Mouse (Mus musculus) olfactory bulb, adult 2 months (tissue): ENCODE measurements around the gene 1700025G04Rik. TPM values are rescaled to one million over a fixed set of nuclear protein-coding genes. Genes with fewer than 3 reads are reported as not detected.

Experiments used
- H3K27ac ChIP-seq: fragments of 200-500 bp; 2 replicates; pipeline ENCODE4 v1.5.1; 2012; ENCODE audit warnings: low read depth, low read length; ENCODE audit not compliant: insufficient read depth
- H3K4me1 ChIP-seq: fragments of 200-500 bp; 2 replicates; pipeline ENCODE4 v1.6.1; 2012; ENCODE audit warnings: low read length; ENCODE audit not compliant: control insufficient read depth, insufficient read depth
- H3K4me3 ChIP-seq: fragments of 200-500 bp; 2 replicates; pipeline ENCODE4 v1.5.1; 2012; ENCODE audit warnings: mild to moderate bottlenecking, low read depth, low read length, moderate library complexity; ENCODE audit not compliant: insufficient read depth
- CTCF ChIP-seq: fragments of 200-500 bp; IDR thresholded peaks from 2 replicates; pipeline ENCODE4 v1.5.1; 2012; ENCODE audit warnings: low read depth, mild to moderate bottlenecking, low read length, moderate library complexity; ENCODE audit not compliant: insufficient read depth
- POLR2A ChIP-seq: fragments of 200-500 bp; IDR thresholded peaks from 2 replicates; pipeline ENCODE4 v1.6.1; 2012; ENCODE audit warnings: mild to moderate bottlenecking, low read depth, low read length, moderate library complexity; ENCODE audit not compliant: insufficient read depth
- WGBS: fragments of 180-500 bp; shearing (Covaris S2); methylation state at CpG from one replicate; pipeline ENCODE4 v1.1.7; 2018; 5-methylcytosine and 5-hydroxymethylcytosine counted together
- polyA plus RNA-seq: library from polyadenylated mRNA; stranded (reverse); fragments of >200 nt; gene quantifications from 2 replicates; pipeline ENCODE4 v1.2.4, GENCODE M21; 2012; ENCODE audit warnings: low replicate concordance; ENCODE audit not compliant: missing spikeins, insufficient read depth, insufficient read length

1700025G04Rik gene
- polyA plus RNA-seq, 1 experiment = not detected

DNA sequence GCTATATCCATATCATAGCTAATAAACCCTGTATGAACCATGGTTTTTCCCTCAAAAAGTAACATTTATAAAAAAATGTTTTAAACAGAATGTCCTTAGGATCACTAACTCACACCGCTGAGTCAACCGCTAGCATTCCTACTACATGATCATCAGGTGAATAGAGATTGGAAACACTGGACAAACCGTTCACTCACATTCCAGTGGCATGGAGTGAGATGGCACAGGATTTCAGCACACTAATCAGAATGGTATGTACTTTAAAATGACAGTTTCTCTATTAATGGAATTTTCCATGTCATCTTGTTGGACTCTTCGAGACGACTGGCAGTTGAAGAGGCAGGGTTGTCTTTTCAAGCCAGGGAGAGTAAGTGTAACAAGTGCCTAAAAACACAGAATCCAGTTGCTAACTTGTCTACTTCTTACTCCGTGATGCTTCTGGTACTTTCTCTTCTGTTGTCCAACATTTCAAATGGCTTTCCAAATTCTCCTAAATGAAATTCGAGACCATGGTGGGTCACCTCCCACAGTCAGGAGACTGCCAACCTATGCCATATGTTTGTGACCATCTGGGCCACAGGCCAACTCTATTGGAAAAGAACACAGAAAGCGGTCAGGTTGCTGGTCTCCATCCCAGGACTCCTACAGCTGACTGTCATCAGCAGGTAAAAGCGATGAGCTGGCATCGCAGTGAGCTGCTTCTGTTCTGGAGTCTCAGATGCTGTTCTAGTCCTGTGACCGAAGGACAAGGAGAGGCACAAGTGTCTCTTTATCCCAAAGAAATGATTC lies 26.4 kb downstream of the 1700025G04Rik start:
- H3K27ac ChIP-seq = no peak overlapping the region
- 91% methylated on average over 11 of the region's 11 CpGs for WGBS
- no peak for TF ChIP-seq CTCF
- TF ChIP-seq POLR2A = no peak

GRCm38 (mm10) chr1:152061745-152062144 lies 28.2 kb downstream of the 1700025G04Rik start:
- H3K4me1 ChIP-seq = peaks cover 8% of the 10 kb centered on the region
- no peak overlapping the region for H3K27ac ChIP-seq
- TF ChIP-seq CTCF = no peak
- no peak for TF ChIP-seq POLR2A
- 95% methylated on average over 12 of the region's 12 CpGs for WGBS
- H3K4me3 ChIP-seq = no peak overlapping the region

More for the DNA sequence above, 26.4 kb downstream of the 1700025G04Rik start:
- peaks cover 8% of the 10 kb centered on the region for H3K4me1 ChIP-seq
- no peak overlapping the region for H3K4me3 ChIP-seq

- 92% methylated on average over 3 of the region's 3 CpGs for WGBS
- TF ChIP-seq POLR2A (no peak), CTCF (no peak)
- Histone ChIP-seq H3K27ac (no peak overlapping the region), H3K4me3 (no peak overlapping the region), H3K4me1 (peaks cover 8% of the 10 kb centered on the region)
Measured at GRCm38 (mm10) chr1:152060265-152060664, 29.7 kb downstream of the 1700025G04Rik start.

GRCm38 (mm10) chr1:152058776-152059175 lies 31.1 kb downstream of the 1700025G04Rik start:
- no peak for TF ChIP-seq CTCF
- no peak for TF ChIP-seq POLR2A
- no peak overlapping the region for H3K4me3 ChIP-seq
- peaks cover 8% of the 10 kb centered on the region for H3K4me1 ChIP-seq
- no peak overlapping the region for H3K27ac ChIP-seq
- 92% methylated on average over 3 of the region's 3 CpGs for WGBS

DNA sequence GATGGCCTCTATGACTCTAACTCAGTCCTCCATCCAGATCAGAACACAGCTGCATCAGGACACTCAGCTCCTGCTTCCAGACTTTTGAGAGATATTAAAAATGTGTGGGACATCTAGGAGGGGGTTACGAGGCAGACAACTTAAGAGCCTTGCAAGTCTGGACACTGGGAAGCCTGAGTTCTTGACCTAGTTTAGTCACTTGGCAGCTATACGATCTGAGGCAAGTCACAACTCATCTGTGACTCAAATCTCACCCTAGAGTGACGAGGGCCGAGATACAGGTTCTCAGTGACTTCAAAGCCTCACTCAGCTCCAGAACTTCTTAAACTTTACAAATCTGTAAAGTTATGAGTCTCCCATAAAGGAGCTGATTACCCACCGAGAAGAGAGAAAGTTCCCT lies 36.8 kb downstream of the 1700025G04Rik start:
- TF ChIP-seq CTCF = no peak
- no peak for TF ChIP-seq POLR2A
- 83% methylated on average over 5 of the region's 5 CpGs for WGBS
- H3K27ac ChIP-seq = no peak overlapping the region
- peaks cover 17% of the 10 kb centered on the region for H3K4me1 ChIP-seq
- no peak overlapping the region for H3K4me3 ChIP-seq

GRCm38 (mm10) chr1:152051858-152052257 lies 38.1 kb downstream of the 1700025G04Rik start:
- peaks cover 17% of the 10 kb centered on the region for H3K4me1 ChIP-seq
- no peak overlapping the region for H3K27ac ChIP-seq
- H3K4me3 ChIP-seq = no peak overlapping the region
- no peak for TF ChIP-seq POLR2A
- no peak for TF ChIP-seq CTCF
- 77% methylated on average over 9 of the region's 9 CpGs for WGBS

DNA sequence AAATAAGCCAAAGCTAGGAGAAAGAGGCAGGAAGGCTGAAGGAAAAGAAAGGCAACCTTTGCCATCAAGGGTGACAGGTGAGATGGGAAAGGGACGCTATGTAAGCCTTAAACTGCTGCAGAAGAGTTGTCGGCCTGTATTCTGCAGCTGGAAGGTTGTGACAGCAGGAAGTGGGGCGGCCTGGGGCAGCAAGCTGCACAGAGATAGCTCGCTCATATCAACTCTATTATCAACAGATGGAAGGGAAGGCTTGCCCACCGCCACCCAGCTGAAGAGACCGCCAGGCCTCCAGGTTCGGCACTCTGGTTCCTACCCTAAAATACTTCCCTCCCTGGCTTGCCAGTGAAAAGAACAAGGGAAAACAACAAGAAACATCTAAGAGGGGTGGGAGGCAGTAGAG lies 39.9 kb downstream of the 1700025G04Rik start:
- WGBS = 85% methylated on average over 7 of the region's 7 CpGs
- no peak overlapping the region for H3K27ac ChIP-seq
- TF ChIP-seq POLR2A (no peak), CTCF (no peak)
- H3K4me1 ChIP-seq = peaks cover 17% of the 10 kb centered on the region
- H3K4me3 ChIP-seq = no peak overlapping the region

- no peak overlapping the region for H3K4me3 ChIP-seq
- TF ChIP-seq POLR2A = no peak
- TF ChIP-seq CTCF = no peak
- no peak overlapping the region for H3K27ac ChIP-seq
Measured at GRCm38 (mm10) chr1:152048291-152048690, 41.6 kb downstream of the 1700025G04Rik start.

GRCm38 (mm10) chr1:152047416-152047815 lies 42.5 kb downstream of the 1700025G04Rik start:
- Histone ChIP-seq H3K27ac (no peak overlapping the region), H3K4me3 (no peak overlapping the region), H3K4me1 (peaks cover 17% of the 10 kb centered on the region)
- WGBS = 42% methylated on average over 5 of the region's 5 CpGs
- TF ChIP-seq CTCF (no peak), POLR2A (no peak)

More at GRCm38 (mm10) chr1:152048291-152048690, 41.6 kb downstream of the 1700025G04Rik start:
- WGBS = 87% methylated on average over 4 of the region's 4 CpGs
- H3K4me1 ChIP-seq = peaks cover 19% of the 10 kb centered on the region

GRCm38 (mm10) chr1:152043453-152043852 lies 46.5 kb downstream of the 1700025G04Rik start:
- TF ChIP-seq CTCF = no peak
- TF ChIP-seq POLR2A = no peak
- Histone ChIP-seq H3K27ac (no peak overlapping the region), H3K4me3 (no peak overlapping the region), H3K4me1 (peaks cover 9% of the 10 kb centered on the region)
- WGBS = 100% methylated on average over 2 of the region's 2 CpGs
